Mouse (Mus musculus) A20 (cell line): ENCODE measurements around the gene C2cd4c.

Experiments used
- DNase-seq: peaks from one replicate; pipeline ENCODE4 v3.0.0-alpha.2; 2011; ENCODE audit warnings: low read depth, low spot score

C2cd4c gene

DNA sequence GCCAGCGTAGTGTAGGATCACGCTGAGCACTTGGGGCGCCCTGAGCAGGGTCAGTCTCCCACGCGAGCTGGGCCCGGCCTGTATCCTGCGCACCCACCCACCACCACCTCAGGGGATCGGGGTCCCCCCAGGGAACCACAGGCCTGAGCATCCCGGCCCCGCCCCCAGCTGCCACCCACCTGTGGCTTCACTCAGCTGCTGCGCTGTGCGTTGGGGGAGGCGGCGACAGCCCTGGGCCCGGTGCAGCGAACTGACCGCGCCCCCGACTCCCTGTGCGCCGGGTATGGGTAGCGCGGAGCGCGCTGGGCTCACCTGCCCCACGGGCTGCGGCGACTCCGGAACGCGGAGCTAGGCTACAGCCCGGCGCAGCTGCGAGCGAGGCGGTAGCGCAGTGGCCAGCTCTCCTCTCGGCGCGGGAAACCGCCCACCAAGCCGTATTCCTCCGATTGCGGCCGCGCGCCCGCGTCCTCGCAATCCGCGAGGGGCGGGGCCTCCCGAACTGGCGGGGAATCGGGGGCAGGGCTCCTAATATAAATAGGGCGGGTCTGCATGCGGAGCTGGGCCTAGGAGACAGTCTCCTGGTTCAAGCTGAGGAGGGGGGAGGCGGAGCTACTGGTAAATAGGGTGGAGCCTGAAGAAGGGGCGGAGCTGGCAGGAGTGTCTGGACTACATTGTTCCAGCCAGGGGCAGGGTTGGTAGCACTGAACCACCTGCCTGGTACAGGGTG lies at the start of gene C2cd4c:
TSS of gene C2cd4c (minus strand) at position 448 of the 727 bp plus-strand sequence.
- DNase-seq = peak; percentile 65

DNA sequence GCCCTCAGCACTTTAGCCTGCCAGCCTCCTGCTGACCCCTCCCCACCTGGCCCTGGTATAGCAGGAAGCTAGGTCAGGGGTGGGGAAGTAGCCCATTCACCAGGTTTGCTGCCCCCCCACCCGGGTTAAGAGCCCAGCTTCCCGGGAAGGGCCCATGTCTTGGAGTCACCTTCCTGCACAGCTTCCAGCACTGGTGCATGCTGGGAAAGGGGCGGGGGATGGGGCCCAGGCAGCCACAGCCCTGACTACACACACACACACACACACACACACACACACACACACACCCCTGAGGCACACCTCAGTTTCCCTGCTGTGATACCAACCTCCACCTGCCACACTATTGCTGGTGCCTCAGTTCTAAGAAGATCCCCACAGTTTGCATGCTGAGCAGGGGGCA lies 48.0 kb upstream of the C2cd4c start:
- no peak for DNase-seq

GRCm38 (mm10) chr10:79660298-79660697 lies 46.5 kb upstream of the C2cd4c start:
- peak; percentile 49 for DNase-seq

DNA sequence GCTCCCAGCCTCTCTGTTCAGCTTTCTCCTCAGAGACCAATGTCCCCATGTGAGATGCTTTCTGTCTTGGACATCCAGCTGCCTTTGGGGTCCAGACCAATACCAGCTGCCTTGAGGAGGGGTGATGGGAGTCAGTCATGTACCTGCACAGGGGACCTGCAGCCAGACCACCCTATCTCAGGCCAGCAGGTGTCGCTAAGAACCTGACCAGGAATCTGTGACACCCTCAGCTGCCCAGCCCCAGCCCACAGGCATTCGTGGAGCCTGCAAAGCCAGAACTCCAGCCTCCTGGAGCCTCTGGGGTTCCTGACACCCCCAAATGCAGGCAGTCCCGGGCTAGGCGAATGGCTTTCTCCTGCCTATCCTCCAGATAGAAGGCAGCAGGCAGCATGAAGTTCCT lies 45.0 kb upstream of the C2cd4c start:
- DNase-seq = peak; percentile 57

DNA sequence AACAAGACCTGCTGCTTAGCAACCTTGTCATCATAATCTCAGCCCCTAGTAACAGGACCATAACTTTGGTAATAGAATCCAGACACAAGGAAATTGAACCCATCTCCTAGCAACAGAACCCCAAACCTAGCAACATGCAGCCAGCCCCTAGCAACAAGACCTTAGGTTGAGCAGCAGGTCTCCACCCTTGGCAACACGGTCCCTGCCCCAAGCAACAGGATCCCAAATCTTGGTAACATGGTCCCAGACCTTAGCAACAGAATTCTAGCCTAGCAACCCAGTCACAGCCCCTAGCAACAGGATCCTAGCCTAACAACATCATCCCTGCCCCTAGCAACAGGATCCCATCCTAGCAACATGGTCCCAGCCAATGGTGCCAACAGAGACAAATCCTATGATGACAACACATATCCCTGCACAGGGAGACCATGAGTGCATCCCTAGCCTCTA lies 41.1 kb upstream of the C2cd4c start:
- no peak for DNase-seq

GRCm38 (mm10) chr10:79652789-79653188 lies 39.0 kb upstream of the C2cd4c start:
- no peak for DNase-seq

GRCm38 (mm10) chr10:79649070-79649751 lies 35.4 kb upstream of the C2cd4c start:
- peak; percentile 69 for DNase-seq

DNA sequence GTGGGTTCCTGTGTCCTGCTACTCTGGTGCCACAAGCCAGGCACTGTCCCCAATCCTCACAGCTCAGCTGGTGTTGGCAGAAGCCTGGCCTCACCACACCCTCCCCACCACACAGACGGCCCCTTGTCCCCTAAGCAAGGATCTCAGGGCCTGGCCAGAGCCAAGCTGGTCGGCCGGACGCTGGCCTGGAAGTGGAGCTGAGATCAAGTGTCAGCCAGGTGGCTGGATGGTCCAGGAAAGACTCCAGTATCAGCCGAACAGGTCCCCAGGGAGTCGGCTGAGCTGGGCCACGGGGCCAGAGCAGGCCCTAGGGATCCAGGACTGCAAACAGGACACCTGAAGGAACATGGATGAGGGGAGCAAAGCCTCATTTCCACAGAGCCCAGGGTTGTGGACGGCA lies 31.9 kb upstream of the C2cd4c start, which contains the start of gene Odf3l2:
TSS of gene Odf3l2 (minus strand) at position 28 of the 400 bp plus-strand sequence.
- no peak for DNase-seq

DNA sequence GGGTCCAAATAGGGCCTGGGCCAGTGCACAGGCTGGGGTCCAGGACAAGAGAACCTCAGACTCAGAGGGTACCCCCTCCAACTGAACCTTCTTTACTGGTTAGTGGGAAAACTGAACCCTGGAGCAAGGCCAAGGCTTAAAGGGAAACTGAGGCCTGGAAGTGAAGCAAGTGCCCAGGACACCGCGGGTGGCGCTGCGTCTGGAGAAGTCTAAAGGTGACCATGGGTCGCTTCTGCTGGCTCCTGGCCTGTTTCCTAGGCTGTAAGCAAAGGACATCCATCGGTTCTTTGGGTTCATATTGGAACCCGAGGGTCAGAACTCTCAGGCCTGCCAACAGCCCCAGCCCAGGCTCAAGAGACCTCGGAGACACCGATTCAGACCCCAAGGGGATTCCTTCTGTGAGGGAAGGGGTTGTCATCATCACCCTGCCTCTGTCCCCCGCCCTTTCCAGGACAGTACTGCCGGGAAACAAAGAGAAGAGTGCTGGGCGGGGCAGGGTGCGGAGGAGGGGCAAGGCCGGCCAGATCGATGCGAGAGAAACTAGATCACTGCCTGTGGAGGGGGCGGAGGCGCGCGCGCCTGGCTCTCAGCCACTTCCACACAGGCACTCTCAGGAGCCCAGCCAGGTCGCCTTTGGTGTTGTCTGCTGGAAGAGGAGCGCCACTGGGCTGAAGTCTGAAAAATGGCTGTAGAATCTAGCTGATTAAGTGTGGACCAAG lies 24.8 kb upstream of the C2cd4c start:
- no peak for DNase-seq

DNA sequence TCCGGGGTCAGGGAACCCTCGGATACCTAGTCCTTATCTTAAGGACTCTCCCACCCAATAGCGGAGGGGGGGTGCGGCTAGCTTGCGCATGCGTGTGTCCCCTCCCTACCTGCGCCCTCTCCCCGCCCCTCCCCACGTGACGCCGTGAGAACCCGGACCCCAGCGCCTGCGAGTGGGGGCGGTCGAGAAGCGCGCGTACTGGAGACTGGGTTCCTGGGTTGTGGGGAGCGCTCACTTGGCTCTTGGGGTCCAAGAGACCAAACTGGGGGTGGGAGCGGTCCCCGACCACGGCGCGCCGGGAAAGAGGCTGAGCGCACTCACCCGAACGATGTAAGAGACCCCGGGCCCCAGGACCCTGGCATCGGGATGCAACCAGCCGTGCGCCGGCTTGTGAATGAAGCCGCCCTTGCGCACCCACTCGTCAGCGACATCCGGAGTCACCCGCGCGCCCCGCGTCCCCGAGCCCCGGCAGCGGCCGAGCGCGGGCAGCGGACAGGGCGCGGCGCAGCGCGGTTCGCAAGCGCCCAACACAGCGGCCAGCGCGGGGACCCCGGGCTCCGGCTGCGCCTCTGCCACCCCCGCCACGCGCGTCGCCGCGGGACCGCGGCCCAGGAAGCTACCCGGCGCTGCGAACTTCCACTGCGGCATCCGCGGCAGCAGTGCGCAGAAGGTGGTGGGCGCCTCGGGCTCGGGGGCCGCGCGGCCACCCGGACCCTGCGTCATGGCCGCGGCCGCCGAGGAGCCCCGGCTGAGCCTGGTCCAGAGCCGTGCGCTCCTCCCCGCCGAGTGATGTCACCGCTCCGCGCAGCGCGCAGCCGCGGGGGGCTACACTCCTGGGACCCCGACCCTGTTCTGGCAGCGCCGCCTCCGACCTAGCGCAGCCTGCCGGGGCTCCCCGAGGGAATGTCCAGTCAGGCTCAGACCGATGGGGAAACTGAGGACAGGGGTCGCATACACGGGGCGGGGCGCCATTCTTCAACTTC lies 23.6 kb upstream of the C2cd4c start, which contains the start of gene Shc2:
TSS of gene Shc2 (minus strand) at position 791 of the 983 bp plus-strand sequence.
- no peak for DNase-seq

- DNase-seq = no peak
These were observed 22.5 kb upstream of the C2cd4c start for GRCm38 (mm10) chr10:79636287-79636686.

DNA sequence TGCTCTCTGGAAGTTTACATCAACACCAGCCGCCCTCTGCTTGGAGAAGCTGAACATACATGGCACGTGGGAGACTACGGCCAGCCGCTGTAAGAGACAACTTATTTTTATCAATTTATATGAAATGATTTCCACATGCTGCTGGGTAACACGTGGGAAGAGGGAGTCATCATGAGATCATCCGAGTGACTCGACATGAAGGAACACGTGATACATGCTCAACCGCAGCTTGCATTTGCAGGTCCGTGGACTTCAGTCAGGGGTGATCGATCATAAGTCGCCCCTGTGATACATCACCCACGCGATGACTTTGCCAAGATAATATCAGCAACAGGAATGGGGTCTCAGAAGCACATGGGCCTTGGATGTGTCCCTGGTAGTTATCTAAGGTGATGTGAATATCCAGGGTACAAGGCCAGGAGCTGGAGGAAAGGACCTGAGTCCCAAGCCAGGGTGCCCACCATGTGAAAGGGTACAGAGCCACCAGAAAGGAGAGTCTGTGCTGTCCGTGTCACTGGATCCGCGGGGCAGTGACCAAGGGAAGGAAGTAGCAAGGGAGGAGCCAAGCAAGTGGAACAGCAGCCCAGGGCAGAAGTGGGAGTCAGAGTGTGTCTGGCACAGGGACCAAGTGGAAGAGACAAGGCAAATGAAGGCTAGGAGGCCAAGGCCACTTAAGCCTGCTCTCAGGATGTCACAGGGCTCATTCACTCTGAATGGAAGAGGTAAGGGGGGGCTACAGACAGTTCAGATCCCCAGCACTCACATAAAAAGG lies 19.4 kb upstream of the C2cd4c start:
- no peak for DNase-seq

- DNase-seq = no peak
These were observed 17.6 kb upstream of the C2cd4c start for GRCm38 (mm10) chr10:79631432-79631831.

DNA sequence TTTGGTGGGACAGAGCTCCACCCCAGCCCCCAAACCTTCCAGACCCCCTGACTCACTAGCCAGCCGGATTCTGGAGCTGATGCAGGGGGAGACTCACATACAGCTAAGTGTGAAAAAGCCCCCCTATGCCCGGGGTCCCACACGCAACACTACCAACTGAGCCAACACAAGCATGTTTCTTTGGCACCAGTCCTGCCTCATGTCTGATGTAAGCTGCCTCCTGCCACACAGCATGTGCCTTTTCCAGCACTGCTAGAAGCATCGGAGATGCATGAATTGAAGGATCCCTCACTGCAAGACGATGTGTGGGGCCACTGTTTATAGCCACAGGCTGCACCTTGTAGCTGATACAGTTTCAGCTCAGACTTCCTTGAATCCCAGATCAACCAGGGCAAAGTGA lies 14.6 kb upstream of the C2cd4c start:
- no peak for DNase-seq

- DNase-seq = no peak
These were observed 12.3 kb upstream of the C2cd4c start for GRCm38 (mm10) chr10:79626156-79626555.

DNA sequence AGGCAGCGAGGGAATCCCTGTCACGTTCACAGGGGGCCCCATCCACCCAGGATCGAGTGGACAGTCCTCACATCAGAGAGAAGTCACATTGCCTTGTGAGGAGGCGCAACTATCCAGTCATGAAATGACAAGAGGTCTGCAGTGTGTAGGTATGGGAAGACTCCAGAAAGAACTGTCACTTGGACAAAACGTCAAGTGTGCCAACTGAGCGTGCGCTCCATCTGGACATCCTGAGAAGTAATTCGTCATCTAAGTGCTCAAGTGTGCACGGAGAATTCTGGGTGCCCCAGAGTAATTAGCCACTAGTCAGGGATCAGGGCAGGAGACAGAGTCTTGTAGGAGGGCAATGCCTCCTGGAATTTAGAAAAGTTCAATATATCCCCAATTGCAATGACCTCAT lies 11.6 kb upstream of the C2cd4c start:
- DNase-seq = no peak

GRCm38 (mm10) chr10:79623950-79624349 lies 10.1 kb upstream of the C2cd4c start:
- no peak for DNase-seq

- no peak for DNase-seq
These were observed 2.6 kb upstream of the C2cd4c start for GRCm38 (mm10) chr10:79616376-79616775.

DNA sequence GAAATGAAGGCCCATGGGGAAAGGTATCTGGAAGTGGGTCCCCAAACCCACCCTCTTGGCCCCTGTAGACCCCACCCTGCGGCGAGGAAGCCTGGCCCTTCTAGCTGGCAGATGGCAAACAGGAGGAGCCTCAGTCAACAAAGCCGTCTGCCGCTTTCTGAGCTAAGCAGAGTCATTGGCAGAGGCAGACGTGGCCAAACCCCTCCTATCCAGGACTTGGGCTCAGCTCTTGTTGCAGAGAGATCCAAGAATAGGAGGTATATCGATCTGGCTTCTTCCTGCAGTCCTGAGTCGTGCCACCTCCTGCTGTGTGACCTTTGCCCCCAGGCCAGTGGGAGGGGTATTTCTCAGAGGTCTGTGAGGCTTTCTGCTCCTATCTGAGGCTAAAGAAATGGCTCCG lies 2.0 kb upstream of the C2cd4c start:
- DNase-seq = no peak

DNA sequence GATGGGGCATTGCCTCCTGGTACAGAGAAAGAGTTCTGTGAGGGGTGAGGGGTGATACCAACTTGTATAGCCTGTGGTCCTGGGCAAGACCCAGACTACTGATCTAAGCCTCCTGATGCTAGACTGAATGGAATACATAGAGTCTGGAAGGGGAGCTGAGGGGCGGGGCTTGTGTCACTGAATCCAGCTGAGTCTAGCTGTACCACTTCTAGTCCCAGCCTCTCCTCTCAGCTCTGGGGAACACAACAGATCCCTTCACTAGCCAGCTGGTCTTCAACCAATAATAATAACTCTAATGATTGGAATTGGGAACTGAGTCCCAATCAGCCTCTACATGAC lies 449 bp upstream of the C2cd4c start:
- no peak for DNase-seq
